Mouse (Mus musculus) midbrain, postnatal 0 days (tissue): ENCODE results near the gene Mlst8. TPM values are rescaled to one million over a fixed set of nuclear protein-coding genes. Genes with fewer than 3 reads are reported as not detected.
A peak's percentile ranks its signal among the peaks of the same experiment; 100 is the strongest.
"Not testable (repeated sequence)": the region's sequence is repeated elsewhere in the genome, so short reads cannot be mapped to it uniquely, and the experiment has no call there.

Experiments
- ATAC-seq: fragments of 200-750 bp; cut with Nextera tagmentation; 2 replicates; pipeline ENCODE4 v1.8.0; 2017; ENCODE audit warnings: moderate number of reproducible peaks, mild to moderate bottlenecking, moderate TSS enrichment, moderate library complexity; ENCODE audit not compliant: low FRiP score
- DNase-seq: peaks from one replicate; pipeline ENCODE4 v3.0.0-alpha.2; 2015; ENCODE audit warnings: low spot score
- H3K27ac ChIP-seq: fragments of 300-500 bp; sonication (generic); 2 replicates; pipeline ENCODE4 v1.5.1; 2014; ENCODE audit warnings: low read depth, mild to moderate bottlenecking, low read length, mixed read lengths
- H3K27me3 ChIP-seq: fragments of 300-500 bp; sonication (generic); 2 replicates; pipeline ENCODE4 v1.6.1; 2014; ENCODE audit warnings: low read length, control low read depth, mixed read lengths; ENCODE audit not compliant: insufficient read depth
- H3K36me3 ChIP-seq: fragments of 300-500 bp; sonication (generic); 2 replicates; pipeline ENCODE4 v1.6.1; 2014; ENCODE audit warnings: low read length, control low read depth, mixed read lengths; ENCODE audit not compliant: insufficient read depth
- H3K4me1 ChIP-seq: fragments of 300-500 bp; sonication (generic); 2 replicates; pipeline ENCODE4 v1.6.1; 2014; ENCODE audit warnings: mild to moderate bottlenecking, control low read depth, antibody characterized with exemption, low read length, mixed read lengths; ENCODE audit not compliant: insufficient read depth
- H3K4me2 ChIP-seq: fragments of 300-500 bp; sonication (generic); 2 replicates; pipeline ENCODE4 v1.6.1; 2014; ENCODE audit warnings: low read depth, mild to moderate bottlenecking, low read length, mixed read lengths; ENCODE audit not compliant: poor library complexity, severe bottlenecking
- H3K4me3 ChIP-seq: fragments of 300-500 bp; sonication (generic); 2 replicates; pipeline ENCODE4 v1.5.1; 2014; ENCODE audit warnings: low read depth, mild to moderate bottlenecking, low read length, moderate library complexity
- H3K9ac ChIP-seq: fragments of 300-500 bp; sonication (generic); replicated peaks from 2 replicates; pipeline ENCODE4 v1.6.1; 2014; ENCODE audit warnings: mild to moderate bottlenecking, low read length, moderate library complexity, mixed read lengths; ENCODE audit not compliant: poor library complexity, severe bottlenecking
- H3K9me3 ChIP-seq: fragments of 300-500 bp; sonication (generic); 2 replicates; pipeline ENCODE4 v1.6.1; 2016; ENCODE audit warnings: low read length, control low read depth
- CTCF ChIP-seq: IDR thresholded peaks from 2 replicates; pipeline ENCODE4 v1.5.1; 2016; ENCODE audit warnings: antibody characterized with exemption, mild to moderate bottlenecking
- WGBS: fragments of 180-500 bp; shearing (Covaris S2); extraction: QIAGEN DNeasy Blood & Tissue Kit; methylation state at CpG from one replicate; pipeline ENCODE4 v1.1.7; 2014; 5-methylcytosine and 5-hydroxymethylcytosine counted together
- polyA plus RNA-seq: library from polyadenylated mRNA; unstranded; fragments of >200 nt; fragmentation: Nextera tagmentation; extraction: Ambion mirVana; gene quantifications from 2 replicates; pipeline ENCODE4 v1.2.1, GENCODE M21; 2015
- total RNA-seq: library from RNA; depleted of rRNA; stranded (reverse); fragments of >200 nt; gene quantifications from 2 replicates; pipeline ENCODE4 v1.2.3, GENCODE M21; 2014; rRNA removed

The Mlst8 gene
- total and polyA plus RNA-seq, 2 experiments from 2014 or later: 28.4 to 51.8 TPM

DNA sequence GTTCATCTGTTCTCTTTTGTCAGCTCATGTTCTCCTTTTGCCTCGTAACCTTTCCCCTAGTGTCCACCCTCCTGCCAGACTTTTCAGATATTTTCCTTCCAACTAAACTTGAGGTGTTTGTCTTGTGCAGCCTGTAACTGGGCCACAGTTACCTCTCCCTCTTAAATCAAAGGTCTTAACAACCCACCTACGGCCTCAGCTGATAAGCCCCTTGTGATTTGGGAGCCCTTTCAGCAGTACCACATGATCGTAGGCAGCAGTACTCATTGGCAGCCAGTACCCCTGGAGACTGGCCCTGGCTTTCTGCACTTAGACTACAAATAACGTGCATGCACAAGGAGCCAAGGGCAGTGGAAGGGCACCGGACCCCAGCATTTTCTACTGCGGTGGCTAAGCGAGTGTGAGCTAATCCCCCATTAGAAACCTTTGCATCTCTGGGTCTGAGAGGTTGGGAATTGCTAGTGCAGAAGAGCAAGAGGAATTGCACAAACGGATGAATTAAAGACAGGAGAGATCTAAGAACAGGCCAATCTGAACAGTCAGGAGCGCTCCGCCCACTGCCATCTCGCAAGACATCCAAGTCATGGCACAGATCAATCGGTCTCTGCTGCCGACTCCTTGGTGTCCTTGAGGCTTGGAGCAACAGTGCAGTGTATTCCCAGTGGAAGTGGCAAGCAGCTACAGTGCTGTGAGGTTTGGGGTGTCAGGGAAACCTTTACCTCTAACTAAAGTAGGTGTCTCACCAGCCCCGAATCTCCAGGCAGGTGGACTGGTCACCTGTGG is 49.5 kb downstream of the Mlst8 start:
- H3K27ac ChIP-seq: no peak overlapping the region
- H3K4me3 ChIP-seq: no peak overlapping the region
- no peak overlapping the region for H3K4me2 ChIP-seq
- H3K36me3 ChIP-seq: peaks cover 3% of the 10 kb centered on the region; the same call in 1 of the 2 replicates
- peak; percentile 50 for DNase-seq
- no peak for TF ChIP-seq CTCF
- no peaks in the 10 kb centered on the region for H3K27me3 ChIP-seq
- H3K9ac ChIP-seq: no peak overlapping the region
- no peak for ATAC-seq
- H3K4me1 ChIP-seq: no peaks in the 10 kb centered on the region
- no peaks in the 10 kb centered on the region for H3K9me3 ChIP-seq
- 69% methylated on average over 14 of the region's 14 CpGs for WGBS

DNA sequence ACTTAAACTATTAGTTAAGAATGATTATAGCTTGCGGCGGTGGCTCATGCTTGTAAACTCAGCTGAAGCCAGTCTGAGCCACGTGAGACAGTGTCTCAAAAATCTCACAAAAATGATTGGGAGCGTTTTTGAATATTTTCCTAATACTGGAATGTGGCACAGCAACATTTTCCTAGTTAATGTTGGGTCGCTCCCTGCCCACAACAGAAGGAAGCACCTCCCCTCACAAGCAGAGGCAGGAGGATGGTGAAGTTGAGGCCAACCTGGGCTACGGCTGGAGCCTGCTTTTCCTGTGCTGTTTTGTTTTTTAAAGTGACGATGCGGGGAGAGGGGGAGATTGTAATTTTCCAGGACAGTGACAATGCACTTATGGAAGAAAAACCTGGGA is 51.7 kb downstream of the Mlst8 start:
- Histone ChIP-seq H3K9ac (peak overlapping the region; percentile 68; the same call in 1 of the 2 replicates), H3K4me3 (peak overlapping the region; percentile 51), H3K27me3 (no peaks in the 10 kb centered on the region), H3K9me3 (no peaks in the 10 kb centered on the region), H3K4me1 (no peaks in the 10 kb centered on the region), H3K36me3 (peaks cover 22% of the 10 kb centered on the region), H3K27ac (peak overlapping the region; percentile 87), H3K4me2 (peak overlapping the region; percentile 72)
- 7% methylated on average over 8 of the region's 8 CpGs for WGBS
- DNase-seq (peak; percentile 7), ATAC-seq (no peak)
- TF ChIP-seq CTCF: no peak

GRCm38 (mm10) chr17:24426471-24427169 is 52.3 kb downstream of the Mlst8 start, which contains the start of gene Eci1:
Gene Eci1 (plus strand): TSS chr17:24426641.
- Histone ChIP-seq H3K27ac (peak within 1 kb of the TSS; percentile 87), H3K9ac (peak within 1 kb of the TSS; percentile 68), H3K36me3 (peaks cover 25% of the 10 kb centered on the region), H3K9me3 (no peaks in the 10 kb centered on the region), H3K4me3 (peak within 1 kb of the TSS; percentile 51), H3K27me3 (no peaks in the 10 kb centered on the region), H3K4me1 (no peaks in the 10 kb centered on the region), H3K4me2 (peak within 1 kb of the TSS; percentile 72)
- ATAC-seq (peak; percentile 90), DNase-seq (peak; percentile 96)
- WGBS: under 1% methylated on average over 47 of the region's 48 CpGs
- TF ChIP-seq CTCF: no peak

DNA sequence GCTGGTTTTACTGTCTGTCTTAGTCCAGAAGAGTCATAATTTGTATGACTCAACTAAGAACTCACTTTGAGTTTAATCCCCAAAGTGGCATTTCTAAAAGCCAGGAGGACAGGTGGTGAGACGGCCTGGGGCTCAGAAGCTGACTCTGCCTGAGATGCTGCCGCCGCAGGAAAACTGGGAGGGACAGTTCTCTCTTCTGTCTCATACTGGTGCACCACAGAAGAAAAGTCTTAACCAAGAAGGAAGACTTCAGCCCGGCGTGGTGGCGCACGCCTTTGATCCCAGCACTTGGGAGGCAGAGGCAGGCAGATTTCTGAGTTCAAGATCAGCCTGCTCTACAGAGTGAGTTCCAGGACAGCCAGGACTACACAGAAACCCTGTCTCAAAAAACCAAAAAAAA is 53.0 kb downstream of the Mlst8 start:
- ATAC-seq (no peak), DNase-seq (no peak)
- Histone ChIP-seq H3K9ac (no peak overlapping the region), H3K4me2 (no peak overlapping the region), H3K9me3 (no peaks in the 10 kb centered on the region), H3K4me1 (no peaks in the 10 kb centered on the region), H3K27me3 (no peaks in the 10 kb centered on the region), H3K27ac (no peak overlapping the region), H3K4me3 (no peak overlapping the region), H3K36me3 (peaks cover 32% of the 10 kb centered on the region)
- 90% methylated on average over 7 of the region's 7 CpGs for WGBS
- TF ChIP-seq CTCF: no peak

- H3K4me3 ChIP-seq, H3K9me3 ChIP-seq, DNase-seq, H3K27me3 ChIP-seq, H3K27ac ChIP-seq, H3K4me2 ChIP-seq, H3K4me1 ChIP-seq, ATAC-seq, H3K9ac ChIP-seq: not testable (repeated sequence)
- peaks cover 36% of the 10 kb centered on the region for H3K36me3 ChIP-seq
- 94% methylated on average over 5 of the region's 8 CpGs for WGBS
These were observed 53.6 kb downstream of the Mlst8 start for GRCm38 (mm10) chr17:24425326-24425725.

DNA sequence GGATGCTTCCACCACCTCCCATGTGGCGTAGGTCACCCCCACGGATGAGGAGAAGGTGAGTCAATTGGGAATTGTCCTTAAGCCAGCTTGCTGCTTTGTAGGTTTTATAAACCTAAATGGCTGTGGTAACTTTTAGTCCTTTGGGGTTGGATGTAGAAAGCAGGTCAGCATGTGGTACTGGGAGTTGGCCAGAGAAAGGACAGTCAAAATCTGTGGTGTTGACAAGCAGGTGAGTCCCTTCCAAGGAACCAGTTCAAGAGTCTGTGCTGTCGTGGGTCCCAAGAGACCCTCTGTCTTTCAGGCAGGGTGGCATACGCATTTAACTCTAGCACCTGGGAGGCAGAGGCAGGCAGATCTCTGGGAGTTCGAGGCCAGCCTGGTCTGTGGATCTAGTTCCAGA is 54.4 kb downstream of the Mlst8 start:
- no peak overlapping the region for H3K4me3 ChIP-seq
- no peaks in the 10 kb centered on the region for H3K4me1 ChIP-seq
- no peaks in the 10 kb centered on the region for H3K27me3 ChIP-seq
- 97% methylated on average over 5 of the region's 5 CpGs for WGBS
- H3K4me2 ChIP-seq: no peak overlapping the region
- DNase-seq (no peak), ATAC-seq (no peak)
- no peaks in the 10 kb centered on the region for H3K9me3 ChIP-seq
- H3K36me3 ChIP-seq: peaks cover 44% of the 10 kb centered on the region
- H3K27ac ChIP-seq: no peak overlapping the region
- no peak for TF ChIP-seq CTCF
- H3K9ac ChIP-seq: no peak overlapping the region

Other genes starting within 250 kb of the Mlst8 start
- gene Ccnf, start 227.6 kb downstream of the Mlst8 start, total RNA-seq: 6.2 and 6.7 TPM in 2 replicates
- 5.0 and 5.3 TPM in 2 replicates for gene Ccnf, start 227.6 kb downstream of the Mlst8 start, polyA plus RNA-seq
- 0.99 and 1.8 TPM in 2 replicates for gene Abca17, start 128.0 kb downstream of the Mlst8 start, total RNA-seq
- 1.0 and 1.1 TPM in 2 replicates for gene Abca17, start 128.0 kb downstream of the Mlst8 start, polyA plus RNA-seq
- 91.3 and 95.9 TPM in 2 replicates for gene Abca3, start 127.1 kb downstream of the Mlst8 start, total RNA-seq
- 28.8 and 32.7 TPM in 2 replicates for gene Abca3, start 127.1 kb downstream of the Mlst8 start, polyA plus RNA-seq
- gene Rnps1, start 64.5 kb downstream of the Mlst8 start, total RNA-seq: 248 and 260 TPM in 2 replicates
- gene Rnps1, start 64.5 kb downstream of the Mlst8 start, polyA plus RNA-seq: 347 and 350 TPM in 2 replicates
- gene Eci1, start 52.4 kb downstream of the Mlst8 start, total RNA-seq: 20.6 and 26.6 TPM in 2 replicates
- 31.0 and 41.1 TPM in 2 replicates for gene Eci1, start 52.4 kb downstream of the Mlst8 start, polyA plus RNA-seq
- gene Dnase1l2, start 36.0 kb downstream of the Mlst8 start, total RNA-seq: 5.0 and 5.6 TPM in 2 replicates
- 0.94 and 1.1 TPM in 2 replicates for gene Dnase1l2, start 36.0 kb downstream of the Mlst8 start, polyA plus RNA-seq
- gene E4f1, start 8.8 kb downstream of the Mlst8 start, total RNA-seq: 35.1 and 38.0 TPM in 2 replicates
- 25.6 and 30.6 TPM in 2 replicates for gene E4f1, start 8.8 kb downstream of the Mlst8 start, polyA plus RNA-seq
- gene Pgp, start 8.7 kb downstream of the Mlst8 start, total RNA-seq: 49.6 and 50.1 TPM in 2 replicates
- gene Pgp, start 8.7 kb downstream of the Mlst8 start, polyA plus RNA-seq: 86.8 and 88.7 TPM in 2 replicates
- 0.57 TPM in 1 of 2 replicates, not detected in the other for gene Bricd5, start 5.2 kb downstream of the Mlst8 start, total RNA-seq
- 0.83 and 0.95 TPM in 2 replicates for gene Bricd5, start 5.2 kb downstream of the Mlst8 start, polyA plus RNA-seq
- gene Caskin1, start 9.5 kb upstream of the Mlst8 start, total RNA-seq: 151 and 153 TPM in 2 replicates
- gene Caskin1, start 9.5 kb upstream of the Mlst8 start, polyA plus RNA-seq: 43.9 and 47.5 TPM in 2 replicates
- gene Traf7, start 48.9 kb upstream of the Mlst8 start, total RNA-seq: 175 and 179 TPM in 2 replicates
- gene Traf7, start 48.9 kb upstream of the Mlst8 start, polyA plus RNA-seq: 71.4 and 73.6 TPM in 2 replicates
- 4.4 and 7.6 TPM in 2 replicates for gene Rab26, start 55.1 kb upstream of the Mlst8 start, total RNA-seq
- gene Rab26, start 55.1 kb upstream of the Mlst8 start, polyA plus RNA-seq: 15.5 and 17.7 TPM in 2 replicates
- 73.6 and 84.3 TPM in 2 replicates for gene Pkd1, start 70.8 kb upstream of the Mlst8 start, total RNA-seq
- gene Pkd1, start 70.8 kb upstream of the Mlst8 start, polyA plus RNA-seq: 13.6 and 14.5 TPM in 2 replicates
- 106 and 114 TPM in 2 replicates for gene Tsc2, start 153.6 kb upstream of the Mlst8 start, total RNA-seq
- gene Tsc2, start 153.6 kb upstream of the Mlst8 start, polyA plus RNA-seq: 56.6 and 61.7 TPM in 2 replicates
- gene Nthl1, start 153.6 kb upstream of the Mlst8 start, total RNA-seq: 4.5 and 6.2 TPM in 2 replicates
- gene Nthl1, start 153.6 kb upstream of the Mlst8 start, polyA plus RNA-seq: 6.0 and 7.2 TPM in 2 replicates
- 61.7 and 62.8 TPM in 2 replicates for gene Slc9a3r2, start 171.2 kb upstream of the Mlst8 start, total RNA-seq
- gene Slc9a3r2, start 171.2 kb upstream of the Mlst8 start, polyA plus RNA-seq: 52.1 and 52.7 TPM in 2 replicates
- gene Npw, start 179.4 kb upstream of the Mlst8 start, total RNA-seq: not detected in 2 replicates
- 0.59 and 0.86 TPM in 2 replicates for gene Npw, start 179.4 kb upstream of the Mlst8 start, polyA plus RNA-seq
- 36.4 and 40.0 TPM in 2 replicates for gene Zfp598, start 190.6 kb upstream of the Mlst8 start, total RNA-seq
- 15.7 and 16.4 TPM in 2 replicates for gene Zfp598, start 190.6 kb upstream of the Mlst8 start, polyA plus RNA-seq
- gene Syngr3, start 210.9 kb upstream of the Mlst8 start, total RNA-seq: 330 and 376 TPM in 2 replicates
- gene Syngr3, start 210.9 kb upstream of the Mlst8 start, polyA plus RNA-seq: 334 and 375 TPM in 2 replicates
- gene Gfer, start 217.1 kb upstream of the Mlst8 start, total RNA-seq: 28.0 and 44.3 TPM in 2 replicates
- gene Gfer, start 217.1 kb upstream of the Mlst8 start, polyA plus RNA-seq: 36.7 and 39.4 TPM in 2 replicates
- gene Noxo1, start 217.2 kb upstream of the Mlst8 start, total RNA-seq: 7.2 and 11.1 TPM in 2 replicates
- gene Noxo1, start 217.2 kb upstream of the Mlst8 start, polyA plus RNA-seq: 1.9 and 2.1 TPM in 2 replicates
- gene Tbl3, start 228.6 kb upstream of the Mlst8 start, total RNA-seq: 44.0 and 56.4 TPM in 2 replicates
- gene Tbl3, start 228.6 kb upstream of the Mlst8 start, polyA plus RNA-seq: 38.2 and 46.7 TPM in 2 replicates
- not detected in 2 replicates for gene Rnf151, start 239.0 kb upstream of the Mlst8 start, total RNA-seq
- not detected in 2 replicates for gene Rnf151, start 239.0 kb upstream of the Mlst8 start, polyA plus RNA-seq
- gene Rps2, start 239.0 kb upstream of the Mlst8 start, total RNA-seq: 2,209 and 2,389 TPM in 2 replicates
- gene Rps2, start 239.0 kb upstream of the Mlst8 start, polyA plus RNA-seq: 749 and 802 TPM in 2 replicates
- gene Ndufb10, start 245.4 kb upstream of the Mlst8 start, total RNA-seq: 150 and 170 TPM in 2 replicates
- gene Ndufb10, start 245.4 kb upstream of the Mlst8 start, polyA plus RNA-seq: 344 and 349 TPM in 2 replicates
- gene Rpl3l, start 248.7 kb upstream of the Mlst8 start, total RNA-seq: not detected in 2 replicates
- gene Rpl3l, start 248.7 kb upstream of the Mlst8 start, polyA plus RNA-seq: 0.21 and 0.37 TPM in 2 replicates